Mouse (Mus musculus) testis, adult 2 months (tissue): ENCODE measurements around the gene Papss2.

Experiments
- CTCF ChIP-seq: fragments of 200-500 bp; IDR thresholded peaks from 2 replicates; pipeline ENCODE4 v1.5.1; 2012; ENCODE audit warnings: low read depth, mild to moderate bottlenecking, inconsistent platforms, low read length, moderate library complexity; ENCODE audit not compliant: control insufficient read depth, insufficient read depth, insufficient replicate concordance
- POLR2A ChIP-seq: fragments of 200-500 bp; IDR thresholded peaks from 2 replicates; pipeline ENCODE4 v1.6.1; 2012; ENCODE audit warnings: low read depth, mild to moderate bottlenecking, inconsistent platforms, low read length, moderate library complexity; ENCODE audit not compliant: control insufficient read depth

DNA sequence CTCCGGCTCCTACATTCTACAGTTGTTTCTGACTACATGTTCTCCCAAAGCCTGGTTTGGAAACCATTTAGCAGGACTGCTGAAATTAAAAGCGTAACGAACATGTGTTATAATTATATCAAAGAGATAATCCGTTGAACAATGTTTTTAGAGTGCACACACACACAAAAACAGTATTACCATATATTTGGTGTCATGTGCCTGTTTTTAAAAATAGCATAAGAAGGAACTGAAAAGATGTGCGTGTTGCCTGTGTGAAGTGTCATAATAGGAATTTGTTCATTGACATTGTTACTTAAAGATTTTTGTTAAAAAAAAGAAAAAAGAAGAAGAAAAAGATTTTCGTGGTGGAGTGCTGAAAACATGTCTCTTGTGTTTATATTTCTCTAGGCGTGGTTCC lies 50.3 kb downstream of the Papss2 start:
- TF ChIP-seq CTCF (no peak), POLR2A (no peak)
